Mouse (Mus musculus) testis, adult 2 months (tissue): ENCODE measurements at regions not wholly inside any gene's neighbourhood (a gene's known extent, or its start where the extent isn't known, plus 50 kb on each side); places are given as distances from the start of the nearest gene placed in this dataset.

Source experiments
- H3K27ac ChIP-seq: fragments of 200-500 bp; 2 replicates; pipeline ENCODE4 v1.5.1; 2012; ENCODE audit warnings: low read depth, low read length; ENCODE audit not compliant: control insufficient read depth, insufficient read depth
- H3K27me3 ChIP-seq: fragments of 200-500 bp; 2 replicates; pipeline ENCODE4 v1.6.1; 2012; ENCODE audit warnings: mild to moderate bottlenecking, low read length, moderate library complexity; ENCODE audit not compliant: control insufficient read depth, insufficient read depth
- H3K36me3 ChIP-seq: fragments of 200-500 bp; 2 replicates; pipeline ENCODE4 v1.6.1; 2012; ENCODE audit warnings: mild to moderate bottlenecking, low read length; ENCODE audit not compliant: control insufficient read depth, insufficient read depth
- H3K4me1 ChIP-seq: fragments of 200-500 bp; 2 replicates; pipeline ENCODE4 v1.6.1; 2012; ENCODE audit warnings: low read length; ENCODE audit not compliant: control insufficient read depth, insufficient read depth
- H3K4me3 ChIP-seq: fragments of 200-500 bp; 2 replicates; pipeline ENCODE4 v1.5.1; 2012; ENCODE audit warnings: low read depth, mild to moderate bottlenecking, low read length, moderate library complexity, mixed read lengths; ENCODE audit not compliant: control insufficient read depth
- CTCF ChIP-seq: fragments of 200-500 bp; IDR thresholded peaks from 2 replicates; pipeline ENCODE4 v1.5.1; 2012; ENCODE audit warnings: low read depth, mild to moderate bottlenecking, inconsistent platforms, low read length, moderate library complexity; ENCODE audit not compliant: control insufficient read depth, insufficient read depth, insufficient replicate concordance
- POLR2A ChIP-seq: fragments of 200-500 bp; IDR thresholded peaks from 2 replicates; pipeline ENCODE4 v1.6.1; 2012; ENCODE audit warnings: low read depth, mild to moderate bottlenecking, inconsistent platforms, low read length, moderate library complexity; ENCODE audit not compliant: control insufficient read depth

- Histone ChIP-seq H3K27ac (no peak overlapping the region), H3K4me3 (no peak overlapping the region), H3K4me1 (no peaks in the 10 kb centered on the region), H3K36me3 (no peaks in the 10 kb centered on the region), H3K27me3 (no peaks in the 10 kb centered on the region)
- no peak for TF ChIP-seq POLR2A
- TF ChIP-seq CTCF, result no peak
These were observed 189.5 kb downstream of the Tph2 start for GRCm38 (mm10) chr10:114995211-114995908.

- no peaks in the 10 kb centered on the region for H3K4me1 ChIP-seq
- TF ChIP-seq POLR2A (no peak), CTCF (no peak)
- H3K27me3 ChIP-seq, result no peaks in the 10 kb centered on the region
- H3K36me3 ChIP-seq, result no peaks in the 10 kb centered on the region
- H3K27ac ChIP-seq, result no peak overlapping the region
- H3K4me3 ChIP-seq, result no peak overlapping the region
These were observed 186.5 kb upstream of the Trhde start for GRCm38 (mm10) chr10:114988453-114989226.

GRCm38 (mm10) chr10:114972364-114972763 lies 170.3 kb upstream of the Trhde start:
- no peaks in the 10 kb centered on the region for H3K36me3 ChIP-seq
- no peaks in the 10 kb centered on the region for H3K4me1 ChIP-seq
- TF ChIP-seq POLR2A (no peak), CTCF (no peak)
- no peak overlapping the region for H3K4me3 ChIP-seq
- no peaks in the 10 kb centered on the region for H3K27me3 ChIP-seq
- H3K27ac ChIP-seq, result no peak overlapping the region

- Histone ChIP-seq H3K4me3 (no peak overlapping the region), H3K27ac (no peak overlapping the region), H3K36me3 (no peaks in the 10 kb centered on the region), H3K4me1 (no peaks in the 10 kb centered on the region), H3K27me3 (no peaks in the 10 kb centered on the region)
- TF ChIP-seq CTCF (no peak), POLR2A (no peak)
These were observed 161.5 kb upstream of the Trhde start for GRCm38 (mm10) chr10:114963656-114964055.

GRCm38 (mm10) chr10:114957909-114958308 lies 155.8 kb upstream of the Trhde start:
- Histone ChIP-seq H3K27ac (no peak overlapping the region), H3K36me3 (no peaks in the 10 kb centered on the region), H3K4me1 (no peaks in the 10 kb centered on the region), H3K4me3 (no peak overlapping the region), H3K27me3 (no peaks in the 10 kb centered on the region)
- no peak for TF ChIP-seq CTCF
- no peak for TF ChIP-seq POLR2A

- H3K27ac ChIP-seq, result no peak overlapping the region
- no peaks in the 10 kb centered on the region for H3K27me3 ChIP-seq
- TF ChIP-seq CTCF (no peak), POLR2A (no peak)
- H3K36me3 ChIP-seq, result no peaks in the 10 kb centered on the region
- H3K4me3 ChIP-seq, result no peak overlapping the region
- no peaks in the 10 kb centered on the region for H3K4me1 ChIP-seq
These were observed 154.2 kb upstream of the Trhde start for GRCm38 (mm10) chr10:114956257-114956656.

GRCm38 (mm10) chr10:114955608-114956007 lies 153.5 kb upstream of the Trhde start:
- Histone ChIP-seq H3K27me3 (no peaks in the 10 kb centered on the region), H3K4me1 (no peaks in the 10 kb centered on the region), H3K4me3 (no peak overlapping the region), H3K27ac (no peak overlapping the region), H3K36me3 (no peaks in the 10 kb centered on the region)
- TF ChIP-seq CTCF (no peak), POLR2A (no peak)
